Mouse (Mus musculus) erythroid progenitor cell, adult 5-6 weeks (primary cell): ENCODE results near the gene Itgb2. TPM values are rescaled to one million over a fixed set of nuclear protein-coding genes. Genes with fewer than 3 reads are reported as not detected.

Experiments
- ATAC-seq: replicated peaks from 2 replicates; pipeline ENCODE4 v1.8.0; 2016; ENCODE audit warnings: moderate number of reproducible peaks, mild to moderate bottlenecking, moderate TSS enrichment, inconsistent platforms; ENCODE audit not compliant: poor library complexity, low FRiP score, severe bottlenecking
- total RNA-seq, 2 experiments: library from RNA; stranded (forward) in 1 of 2; stranded (reverse) in 1 of 2; fragments of 150-400 nt in 1 of 2; fragments of 186-747, 209-891 nt in 1 of 2; gene quantifications; 2 replicates each; pipeline versions ENCODE4 v1.2.3 to v1.2.4; 2015 to 2017; ENCODE audit warnings: low replicate concordance in 2 of 2

The Itgb2 gene
- total RNA-seq, 2 experiments from 2014 or later, result 20.9 to 37.3 TPM

GRCm38 (mm10) chr10:77610221-77610961 lies 80.3 kb downstream of the Itgb2 start:
- ATAC-seq, result no peak

GRCm38 (mm10) chr10:77613409-77613808 lies 83.4 kb downstream of the Itgb2 start:
- ATAC-seq, result no peak

Other genes with a start within 250 kb of the Itgb2 start
- not detected in 2 replicates for gene Adarb1, start 112.0 kb upstream of the Itgb2 start, total RNA-seq (2015; ENCODE audit: low replicate concordance)
- not detected in 2 replicates for gene Adarb1, start 112.0 kb upstream of the Itgb2 start, total RNA-seq (2017; ENCODE audit: low replicate concordance)
- gene Fam207a, start 14.5 kb upstream of the Itgb2 start, total RNA-seq (2015; ENCODE audit: low replicate concordance), result 2.2 and 5.9 TPM in 2 replicates
- 13.2 and 16.2 TPM in 2 replicates for gene Fam207a, start 14.5 kb upstream of the Itgb2 start, total RNA-seq (2017; ENCODE audit: low replicate concordance)
- 62.5 and 73.9 TPM in 2 replicates for gene Pttg1ip, start 51.5 kb downstream of the Itgb2 start, total RNA-seq (2015; ENCODE audit: low replicate concordance)
- 34.0 and 59.3 TPM in 2 replicates for gene Pttg1ip, start 51.5 kb downstream of the Itgb2 start, total RNA-seq (2017; ENCODE audit: low replicate concordance)
- 9.2 and 14.8 TPM in 2 replicates for gene Sumo3, start 75.8 kb downstream of the Itgb2 start, total RNA-seq (2015; ENCODE audit: low replicate concordance)
- 21.1 and 33.6 TPM in 2 replicates for gene Sumo3, start 75.8 kb downstream of the Itgb2 start, total RNA-seq (2017; ENCODE audit: low replicate concordance)
- not detected in 2 replicates for gene Gm49325, start 75.9 kb downstream of the Itgb2 start, total RNA-seq (2015; ENCODE audit: low replicate concordance)
- not detected in 2 replicates for gene Gm49325, start 75.9 kb downstream of the Itgb2 start, total RNA-seq (2017; ENCODE audit: low replicate concordance)
- 6.8 and 9.6 TPM in 2 replicates for gene Ube2g2, start 92.0 kb downstream of the Itgb2 start, total RNA-seq (2015; ENCODE audit: low replicate concordance)
- gene Ube2g2, start 92.0 kb downstream of the Itgb2 start, total RNA-seq (2017; ENCODE audit: low replicate concordance), result 10.4 and 11.3 TPM in 2 replicates
- not detected in 2 replicates for gene Tspear, start 156.3 kb downstream of the Itgb2 start, total RNA-seq (2015; ENCODE audit: low replicate concordance)
- not detected in 2 replicates for gene Tspear, start 156.3 kb downstream of the Itgb2 start, total RNA-seq (2017; ENCODE audit: low replicate concordance)
- gene Gm19402, start 160.5 kb downstream of the Itgb2 start, total RNA-seq (2015; ENCODE audit: low replicate concordance), result not detected in 2 replicates
- gene Gm19402, start 160.5 kb downstream of the Itgb2 start, total RNA-seq (2017; ENCODE audit: low replicate concordance), result not detected in 2 replicates
- gene Gm9508, start 167.0 kb downstream of the Itgb2 start, total RNA-seq (2015; ENCODE audit: low replicate concordance), result not detected in 2 replicates
- not detected in 2 replicates for gene Gm9508, start 167.0 kb downstream of the Itgb2 start, total RNA-seq (2017; ENCODE audit: low replicate concordance)
- not detected in 2 replicates for gene Gm10272, start 176.4 kb downstream of the Itgb2 start, total RNA-seq (2015; ENCODE audit: low replicate concordance)
- gene Gm10272, start 176.4 kb downstream of the Itgb2 start, total RNA-seq (2017; ENCODE audit: low replicate concordance), result not detected in 2 replicates
- gene Gm10024, start 181.2 kb downstream of the Itgb2 start, total RNA-seq (2015; ENCODE audit: low replicate concordance), result not detected in 2 replicates
- not detected in 2 replicates for gene Gm10024, start 181.2 kb downstream of the Itgb2 start, total RNA-seq (2017; ENCODE audit: low replicate concordance)
- gene Gm10142, start 185.6 kb downstream of the Itgb2 start, total RNA-seq (2015; ENCODE audit: low replicate concordance), result not detected in 2 replicates
- gene Gm10142, start 185.6 kb downstream of the Itgb2 start, total RNA-seq (2017; ENCODE audit: low replicate concordance), result not detected in 2 replicates
- not detected in 2 replicates for gene Krtap12-1, start 190.3 kb downstream of the Itgb2 start, total RNA-seq (2015; ENCODE audit: low replicate concordance)
- gene Krtap12-1, start 190.3 kb downstream of the Itgb2 start, total RNA-seq (2017; ENCODE audit: low replicate concordance), result not detected in 2 replicates
- not detected in 2 replicates for gene Gm10100, start 196.2 kb downstream of the Itgb2 start, total RNA-seq (2015; ENCODE audit: low replicate concordance)
- gene Gm10100, start 196.2 kb downstream of the Itgb2 start, total RNA-seq (2017; ENCODE audit: low replicate concordance), result not detected in 2 replicates
- gene Gm18596, start 212.4 kb downstream of the Itgb2 start, total RNA-seq (2015; ENCODE audit: low replicate concordance), result not detected in 2 replicates
- gene Gm18596, start 212.4 kb downstream of the Itgb2 start, total RNA-seq (2017; ENCODE audit: low replicate concordance), result not detected in 2 replicates
- gene Gm9736, start 221.1 kb downstream of the Itgb2 start, total RNA-seq (2015; ENCODE audit: low replicate concordance), result not detected in 2 replicates
- not detected in 2 replicates for gene Gm9736, start 221.1 kb downstream of the Itgb2 start, total RNA-seq (2017; ENCODE audit: low replicate concordance)
- gene Gm3233, start 229.4 kb downstream of the Itgb2 start, total RNA-seq (2015; ENCODE audit: low replicate concordance), result not detected in 2 replicates
- gene Gm3233, start 229.4 kb downstream of the Itgb2 start, total RNA-seq (2017; ENCODE audit: low replicate concordance), result not detected in 2 replicates
- gene Gm3238, start 241.1 kb downstream of the Itgb2 start, total RNA-seq (2015; ENCODE audit: low replicate concordance), result not detected in 2 replicates
- gene Gm3238, start 241.1 kb downstream of the Itgb2 start, total RNA-seq (2017; ENCODE audit: low replicate concordance), result not detected in 2 replicates
- not detected in 2 replicates for gene Gm7138, start 246.7 kb downstream of the Itgb2 start, total RNA-seq (2015; ENCODE audit: low replicate concordance)
- not detected in 2 replicates for gene Gm7138, start 246.7 kb downstream of the Itgb2 start, total RNA-seq (2017; ENCODE audit: low replicate concordance)